In genomic region chr10:80141786-80142529, GRCm38 (mm10) we compare ENCODE assay signal across 8 mouse cellular contexts. TPM values are rescaled to one million over a fixed set of nuclear protein-coding genes. Genes with fewer than 3 reads are reported as not detected.
DNase-seq lines count a peak whose midpoint lies in the region; ATAC-seq and TF ChIP-seq lines count a peak whose summit lies in the region.

No protein-coding gene starts in this region.

- intact Hi-C loops in heart, postnatal 10 days (cut with DNase I): loop anchor here (2.0 to 5.0 kb wide), 3 partner anchors 25 to 285 kb away; partner anchors contain the start of gene Cnn2

- DNase-seq in G1E (ENCODE audit: low spot score): peak; percentile 76
- peak; percentile 93 for DNase-seq in cerebellum, adult 11 months
- peak; percentile 97 to 98 for DNase-seq in heart, postnatal 10 days
- DNase-seq in large intestine, adult 2 months (ENCODE audit: low read depth, low spot score): peak; percentile 97
- peak; percentile 97 to 98 for DNase-seq in lung, adult 18-20 months
- DNase-seq in testis, postnatal 14 days (ENCODE audit: low spot score): peak; percentile 95

- peak; percentile 81 for ATAC-seq in G1E (ENCODE audit: extremely low read depth, insufficient number of reproducible peaks, low FRiP score, poor library complexity, severe bottlenecking)
- ATAC-seq in forebrain, embryonic 13.5 days: peak; percentile 86
- ATAC-seq in neural tube, embryonic 14.5 days (ENCODE audit: low read depth): peak; percentile 83

- no peaks in the 10 kb centered on the region for H3K27me3 ChIP-seq in G1E (ENCODE audit: insufficient read depth, low read length)
- peaks cover 1% of the 10 kb centered on the region; the same call in 1 of the 2 replicates for H3K27me3 ChIP-seq in forebrain, embryonic 13.5 days
- no peaks in the 10 kb centered on the region for H3K27me3 ChIP-seq in neural tube, embryonic 14.5 days (ENCODE audit: control insufficient read depth, insufficient read depth, low read length)

- under 1% methylated on average over 42 of the region's 43 CpGs for WGBS in forebrain, embryonic 13.5 days
- WGBS in large intestine, adult 2 months: under 1% methylated on average over 43 of the region's 43 CpGs
- WGBS in neural tube, embryonic 14.5 days: under 1% methylated on average over 41 of the region's 43 CpGs

- H3K4me3 ChIP-seq in G1E (ENCODE audit: low read depth, low read length): peak overlapping the region; percentile 92
- peak overlapping the region; percentile 73 for H3K4me3 ChIP-seq in forebrain, embryonic 13.5 days
- H3K4me3 ChIP-seq in neural tube, embryonic 14.5 days (ENCODE audit: low read depth, low read length): peak overlapping the region; percentile 44

- H3K36me3 ChIP-seq in G1E (replicated peaks): peaks cover 50% of the 10 kb centered on the region
- peaks cover 28% of the 10 kb centered on the region for H3K36me3 ChIP-seq in forebrain, embryonic 13.5 days (ENCODE audit: poor library complexity, severe bottlenecking)
- peaks cover 29% of the 10 kb centered on the region; the same call in 1 of the 2 replicates for H3K36me3 ChIP-seq in neural tube, embryonic 14.5 days (ENCODE audit: control insufficient read depth, insufficient read depth, low read length)

- H3K9ac ChIP-seq in forebrain, embryonic 13.5 days: peak overlapping the region; percentile 95
- peak overlapping the region; percentile 58 for H3K9ac ChIP-seq in neural tube, embryonic 14.5 days (replicated peaks; ENCODE audit: low read depth, low read length)

- H3K9me3 ChIP-seq in G1E (replicated peaks): no peaks in the 10 kb centered on the region
- no peaks in the 10 kb centered on the region for H3K9me3 ChIP-seq in forebrain, embryonic 13.5 days (replicated peaks)
- no peaks in the 10 kb centered on the region for H3K9me3 ChIP-seq in neural tube, embryonic 14.5 days (ENCODE audit: control insufficient read depth, low read length)

- peak overlapping the region; percentile 86 for H3K27ac ChIP-seq in forebrain, embryonic 13.5 days
- H3K27ac ChIP-seq in neural tube, embryonic 14.5 days (ENCODE audit: low read depth, low read length): peak overlapping the region; percentile 84

- H3K4me1 ChIP-seq in G1E (ENCODE audit: insufficient read depth, low read depth, low read length): peaks cover 95% of the 10 kb centered on the region
- H3K4me1 ChIP-seq in forebrain, embryonic 13.5 days: peaks cover 73% of the 10 kb centered on the region
- peaks cover 20% of the 10 kb centered on the region for H3K4me1 ChIP-seq in neural tube, embryonic 14.5 days (ENCODE audit: control insufficient read depth, insufficient read depth, low read length)

- peak overlapping the region; percentile 96 for H3K4me2 ChIP-seq in forebrain, embryonic 13.5 days
- H3K4me2 ChIP-seq in neural tube, embryonic 14.5 days (ENCODE audit: low read depth, low read length): peak overlapping the region; percentile 88

- no peak for TF ChIP-seq CTCF in G1E (IDR thresholded peaks at IDR 0.05; ENCODE audit: low read depth, low read length)

RNA-seq across cellular contexts. Expression of gene Cbarp, which starts 1.3 kb away (rescaled TPM):
- 67.2 and 74.4 TPM in 2 replicates for total RNA-seq in G1E (2014; fragmentation: Nextera tagmentation)
- 3.7 and 5.5 TPM in 2 replicates for total RNA-seq in G1E (2017)
- 66.6 and 73.9 TPM in 2 replicates for polyA plus RNA-seq in G1E (2012)
- 21.2 and 26.8 TPM in 2 replicates for polyA plus RNA-seq in forebrain, embryonic 13.5 days (2015; fragmentation: Nextera tagmentation; extraction: Ambion mirVana)
- 1 to 10 TPM; 3.2 to 4.1 TPM for total RNA-seq in heart, postnatal 10 days (2021)
- 5.0 TPM in 2 replicates for polyA plus RNA-seq in large intestine, adult 2 months (2012; rRNA removed)
- polyA plus RNA-seq in neural tube, embryonic 14.5 days (2014; fragmentation: Nextera tagmentation; extraction: Ambion mirVana): 82.2 and 101 TPM in 2 replicates

RNA-seq across cellular contexts. Expression of gene Atp5d, which starts 3.5 kb away (rescaled TPM):
- total RNA-seq in G1E (2014; fragmentation: Nextera tagmentation) (248 and 258 TPM in 2 replicates), G1E (2017) (81.9 and 82.7 TPM in 2 replicates)
- 1,539 and 1,678 TPM in 2 replicates for polyA plus RNA-seq in G1E (2012)
- 454 and 459 TPM in 2 replicates for polyA plus RNA-seq in forebrain, embryonic 13.5 days (2015; fragmentation: Nextera tagmentation; extraction: Ambion mirVana)
- 1,000 to 10,000 TPM; 1,058 to 1,125 TPM for total RNA-seq in heart, postnatal 10 days (2021)
- polyA plus RNA-seq in large intestine, adult 2 months (2012; rRNA removed): 1,215 and 1,440 TPM in 2 replicates
- polyA plus RNA-seq in neural tube, embryonic 14.5 days (2014; fragmentation: Nextera tagmentation; extraction: Ambion mirVana): 472 and 519 TPM in 2 replicates

RNA-seq across cellular contexts. Expression of gene Midn, which starts 6.1 kb away (rescaled TPM):
- 89.8 and 92.3 TPM in 2 replicates for total RNA-seq in G1E (2014; fragmentation: Nextera tagmentation)
- total RNA-seq in G1E (2017): 19.2 and 24.3 TPM in 2 replicates
- 295 and 302 TPM in 2 replicates for polyA plus RNA-seq in G1E (2012)
- polyA plus RNA-seq in forebrain, embryonic 13.5 days (2015; fragmentation: Nextera tagmentation; extraction: Ambion mirVana): 35.1 and 37.9 TPM in 2 replicates
- total RNA-seq in heart, postnatal 10 days (2021): 100 to 1,000 TPM; 132 to 190 TPM
- 62.7 and 89.3 TPM in 2 replicates for polyA plus RNA-seq in large intestine, adult 2 months (2012; rRNA removed)
- 38.8 and 39.8 TPM in 2 replicates for polyA plus RNA-seq in neural tube, embryonic 14.5 days (2014; fragmentation: Nextera tagmentation; extraction: Ambion mirVana)

RNA-seq across cellular contexts. Expression of gene Cirbp, which starts 23.8 kb away (rescaled TPM):
- total RNA-seq in G1E (2014; fragmentation: Nextera tagmentation) (18.1 and 21.2 TPM in 2 replicates), G1E (2017) (32.6 and 34.8 TPM in 2 replicates)
- polyA plus RNA-seq in G1E (2012): 41.4 and 45.2 TPM in 2 replicates
- polyA plus RNA-seq in forebrain, embryonic 13.5 days (2015; fragmentation: Nextera tagmentation; extraction: Ambion mirVana): 274 and 308 TPM in 2 replicates
- 100 to 1,000 TPM; 113 to 134 TPM for total RNA-seq in heart, postnatal 10 days (2021)
- polyA plus RNA-seq in large intestine, adult 2 months (2012; rRNA removed): 52.6 and 63.1 TPM in 2 replicates
- polyA plus RNA-seq in neural tube, embryonic 14.5 days (2014; fragmentation: Nextera tagmentation; extraction: Ambion mirVana): 249 and 286 TPM in 2 replicates

RNA-seq across cellular contexts. Expression of gene Stk11, which starts 26.4 kb away (rescaled TPM):
- total RNA-seq in G1E (2014; fragmentation: Nextera tagmentation) (138 and 172 TPM in 2 replicates), G1E (2017) (150 and 154 TPM in 2 replicates)
- polyA plus RNA-seq in G1E (2012): 161 and 170 TPM in 2 replicates
- polyA plus RNA-seq in forebrain, embryonic 13.5 days (2015; fragmentation: Nextera tagmentation; extraction: Ambion mirVana): 20.7 and 21.6 TPM in 2 replicates
- total RNA-seq in heart, postnatal 10 days (2021): 100 to 1,000 TPM; 110 to 112 TPM
- polyA plus RNA-seq in large intestine, adult 2 months (2012; rRNA removed): 112 and 115 TPM in 2 replicates
- 21.3 and 26.0 TPM in 2 replicates for polyA plus RNA-seq in neural tube, embryonic 14.5 days (2014; fragmentation: Nextera tagmentation; extraction: Ambion mirVana)

Comparison
In these comparisons a context has a peak if more than half of its experiments do, and no peak if none do; other contexts are left out.
1. Peak in every context shown above with its lines: DNase-seq, ATAC-seq, H3K4me3 ChIP-seq and H3K27ac ChIP-seq.